Mouse (Mus musculus): ENCODE measurements at regions not wholly inside any gene's neighbourhood (a gene's known extent, or its start where the extent isn't known, plus 50 kb on each side); places are given as distances from the start of the nearest gene placed in this dataset.

DNA sequence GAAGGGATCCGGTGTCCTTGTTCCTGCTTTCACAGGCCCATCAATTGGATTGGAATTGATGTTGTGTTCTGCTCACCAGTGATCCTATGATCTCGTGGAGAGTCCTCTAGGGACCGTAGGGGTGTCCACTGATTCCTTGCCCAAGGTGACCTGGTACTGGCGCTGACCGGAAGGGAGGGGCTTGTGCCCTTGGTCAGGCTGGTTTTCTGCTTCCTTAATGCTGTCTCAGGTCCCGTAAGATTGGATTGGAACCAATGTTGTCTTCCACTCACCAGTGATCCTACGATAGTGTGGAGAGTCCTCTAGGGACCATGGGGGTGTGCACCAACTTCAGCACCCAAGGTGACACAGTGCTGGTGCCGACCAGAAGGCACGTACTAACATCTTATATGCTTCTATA lies 324.9 kb upstream of the Ptchd4 start:
- WGBS: 90% methylated on average over 9 of the region's 9 CpGs
- H3K9ac ChIP-seq (replicated peaks; ENCODE audit: low read length): no peak overlapping the region
- no peaks in the 10 kb centered on the region for H3K4me1 ChIP-seq (ENCODE audit: control insufficient read depth, insufficient read depth, low read length)
- H3K9me3 ChIP-seq (replicated peaks; ENCODE audit: control insufficient read depth, low read length): no peaks in the 10 kb centered on the region
- ATAC-seq (replicated peaks; ENCODE audit: insufficient number of reproducible peaks, low FRiP score, low TSS enrichment, low read depth) (no peak), DNase-seq (ENCODE audit: low spot score) (no peak)
- no peaks in the 10 kb centered on the region for H3K27me3 ChIP-seq (ENCODE audit: control insufficient read depth, insufficient read depth, low read length)
- no peak overlapping the region for H3K4me2 ChIP-seq (ENCODE audit: low read depth, low read length)
- no peak overlapping the region for H3K27ac ChIP-seq (replicated peaks; ENCODE audit: low read depth, low read length)
- no peak overlapping the region for H3K4me3 ChIP-seq (ENCODE audit: low read depth, low read length)
- no peaks in the 10 kb centered on the region for H3K36me3 ChIP-seq (replicated peaks; ENCODE audit: control insufficient read depth, insufficient read depth, low read depth, low read length)

DNA sequence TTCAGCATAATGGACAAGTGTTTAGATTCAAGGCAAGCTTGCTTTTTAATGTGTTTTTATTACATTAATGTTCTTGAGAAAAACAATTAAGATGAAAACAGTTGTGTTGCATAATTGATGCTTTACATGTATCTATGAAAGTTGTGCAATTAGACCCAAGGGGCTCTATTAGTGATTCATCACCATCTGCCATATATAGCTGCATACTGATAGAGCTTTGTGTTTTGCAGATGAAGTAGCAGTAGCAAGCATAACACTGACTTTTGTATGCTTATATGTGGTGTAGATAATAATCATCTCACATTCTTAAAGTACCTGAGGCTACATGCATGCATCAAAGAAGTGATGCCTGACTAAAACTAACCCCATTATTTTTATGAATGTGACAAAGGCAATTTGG lies 307.3 kb upstream of the Ptchd4 start:
- Histone ChIP-seq H3K4me2 (ENCODE audit: low read depth, low read length) (no peak overlapping the region), H3K9ac (replicated peaks; ENCODE audit: low read length) (no peak overlapping the region), H3K4me3 (ENCODE audit: low read depth, low read length) (no peak overlapping the region), H3K4me1 (ENCODE audit: control insufficient read depth, insufficient read depth, low read length) (no peaks in the 10 kb centered on the region), H3K9me3 (replicated peaks; ENCODE audit: control insufficient read depth, low read length) (no peaks in the 10 kb centered on the region), H3K27ac (replicated peaks; ENCODE audit: low read depth, low read length) (no peak overlapping the region), H3K27me3 (ENCODE audit: control insufficient read depth, insufficient read depth, low read length) (no peaks in the 10 kb centered on the region), H3K36me3 (replicated peaks; ENCODE audit: control insufficient read depth, insufficient read depth, low read depth, low read length) (no peaks in the 10 kb centered on the region)
- DNase-seq (ENCODE audit: low spot score): no peak
- no peak for ATAC-seq (replicated peaks; ENCODE audit: insufficient number of reproducible peaks, low FRiP score, low TSS enrichment, low read depth)

- Histone ChIP-seq H3K9me3 (replicated peaks; ENCODE audit: control insufficient read depth, low read length) (no peaks in the 10 kb centered on the region), H3K9ac (replicated peaks; ENCODE audit: low read length) (no peak overlapping the region), H3K4me2 (ENCODE audit: low read depth, low read length) (no peak overlapping the region), H3K27me3 (ENCODE audit: control insufficient read depth, insufficient read depth, low read length) (no peaks in the 10 kb centered on the region), H3K4me1 (ENCODE audit: control insufficient read depth, insufficient read depth, low read length) (no peaks in the 10 kb centered on the region), H3K4me3 (ENCODE audit: low read depth, low read length) (no peak overlapping the region), H3K27ac (replicated peaks; ENCODE audit: low read depth, low read length) (no peak overlapping the region), H3K36me3 (replicated peaks; ENCODE audit: control insufficient read depth, insufficient read depth, low read depth, low read length) (no peaks in the 10 kb centered on the region)
- DNase-seq (ENCODE audit: low spot score) (no peak), ATAC-seq (replicated peaks; ENCODE audit: insufficient number of reproducible peaks, low FRiP score, low TSS enrichment, low read depth) (no peak)
- 71% methylated on average over 2 of the region's 2 CpGs for WGBS
Measured at GRCm38 (mm10) chr17:42024295-42024694, 291.5 kb upstream of the Ptchd4 start.

- H3K4me3 ChIP-seq (ENCODE audit: low read depth, low read length): no peak overlapping the region
- H3K9ac ChIP-seq (replicated peaks; ENCODE audit: low read length): no peak overlapping the region
- DNase-seq (ENCODE audit: low spot score) (no peak), ATAC-seq (replicated peaks; ENCODE audit: insufficient number of reproducible peaks, low FRiP score, low TSS enrichment, low read depth) (no peak)
- no peak overlapping the region for H3K27ac ChIP-seq (replicated peaks; ENCODE audit: low read depth, low read length)
- H3K4me2 ChIP-seq (ENCODE audit: low read depth, low read length): no peak overlapping the region
- no peaks in the 10 kb centered on the region for H3K27me3 ChIP-seq (ENCODE audit: control insufficient read depth, insufficient read depth, low read length)
- H3K9me3 ChIP-seq (replicated peaks; ENCODE audit: control insufficient read depth, low read length): no peaks in the 10 kb centered on the region
- H3K4me1 ChIP-seq (ENCODE audit: control insufficient read depth, insufficient read depth, low read length): no peaks in the 10 kb centered on the region
- no peaks in the 10 kb centered on the region for H3K36me3 ChIP-seq (replicated peaks; ENCODE audit: control insufficient read depth, insufficient read depth, low read depth, low read length)
Measured at GRCm38 (mm10) chr17:42027253-42027652, 288.5 kb upstream of the Ptchd4 start.

GRCm38 (mm10) chr17:42029452-42029851 lies 286.3 kb upstream of the Ptchd4 start:
- whole genome bisulfite sequencing: 51% methylated on average over 3 of the region's 3 CpGs
- DNase-seq (ENCODE audit: low spot score) (peak; percentile 7), ATAC-seq (replicated peaks; ENCODE audit: insufficient number of reproducible peaks, low FRiP score, low TSS enrichment, low read depth) (no peak)
- Histone ChIP-seq H3K4me2 (ENCODE audit: low read depth, low read length) (no peak overlapping the region), H3K9me3 (replicated peaks; ENCODE audit: control insufficient read depth, low read length) (no peaks in the 10 kb centered on the region), H3K9ac (replicated peaks; ENCODE audit: low read length) (no peak overlapping the region), H3K36me3 (replicated peaks; ENCODE audit: control insufficient read depth, insufficient read depth, low read depth, low read length) (no peaks in the 10 kb centered on the region), H3K27me3 (ENCODE audit: control insufficient read depth, insufficient read depth, low read length) (no peaks in the 10 kb centered on the region), H3K4me3 (ENCODE audit: low read depth, low read length) (no peak overlapping the region), H3K27ac (replicated peaks; ENCODE audit: low read depth, low read length) (no peak overlapping the region), H3K4me1 (ENCODE audit: control insufficient read depth, insufficient read depth, low read length) (no peaks in the 10 kb centered on the region)

GRCm38 (mm10) chr17:42037089-42037488 lies 278.7 kb upstream of the Ptchd4 start:
- no peak overlapping the region for H3K4me2 ChIP-seq (ENCODE audit: low read depth, low read length)
- H3K9ac ChIP-seq (replicated peaks; ENCODE audit: low read length): no peak overlapping the region
- no peak overlapping the region for H3K4me3 ChIP-seq (ENCODE audit: low read depth, low read length)
- no peaks in the 10 kb centered on the region for H3K36me3 ChIP-seq (replicated peaks; ENCODE audit: control insufficient read depth, insufficient read depth, low read depth, low read length)
- H3K27ac ChIP-seq (replicated peaks; ENCODE audit: low read depth, low read length): no peak overlapping the region
- H3K4me1 ChIP-seq (ENCODE audit: control insufficient read depth, insufficient read depth, low read length): no peaks in the 10 kb centered on the region
- WGBS: 83% methylated on average over 2 of the region's 2 CpGs
- ATAC-seq (replicated peaks; ENCODE audit: insufficient number of reproducible peaks, low FRiP score, low TSS enrichment, low read depth) (no peak), DNase-seq (ENCODE audit: low spot score) (no peak)
- no peaks in the 10 kb centered on the region for H3K9me3 ChIP-seq (replicated peaks; ENCODE audit: control insufficient read depth, low read length)
- H3K27me3 ChIP-seq (ENCODE audit: control insufficient read depth, insufficient read depth, low read length): no peaks in the 10 kb centered on the region

DNA sequence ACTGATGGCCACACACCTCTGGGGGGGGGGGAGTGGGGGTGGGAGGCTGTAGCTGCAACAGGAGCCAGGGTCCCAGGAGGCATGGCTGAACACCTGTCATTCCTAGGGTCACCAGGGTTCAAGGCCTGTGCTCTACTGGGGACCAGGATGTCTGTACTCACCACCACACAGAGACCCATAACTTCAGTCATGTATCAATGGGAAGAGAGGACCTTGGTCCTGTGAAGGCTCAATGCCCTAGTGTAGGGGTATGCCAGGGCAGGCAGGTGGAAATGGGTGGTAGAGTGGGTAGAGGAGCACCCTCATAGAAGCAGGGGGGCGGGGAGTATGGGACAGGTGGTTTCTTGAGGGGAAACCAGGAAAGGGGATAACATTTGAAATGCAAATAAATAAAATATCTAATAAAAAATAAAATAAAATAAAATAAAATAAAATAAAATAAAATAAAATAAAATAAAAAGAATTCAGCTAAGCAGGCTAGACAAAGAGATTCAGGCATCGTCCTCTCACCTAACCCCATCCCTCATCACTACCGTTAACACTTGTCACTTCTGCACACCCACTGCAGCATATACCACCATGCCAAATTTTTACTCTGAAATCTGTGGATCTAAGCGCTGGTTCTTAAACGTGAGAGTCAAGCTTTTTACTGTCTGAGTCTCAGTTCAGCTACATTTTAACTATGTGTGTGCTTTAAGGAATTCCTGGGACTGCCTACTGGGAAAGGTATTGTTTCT lies 265.8 kb upstream of the Ptchd4 start:
- ATAC-seq (replicated peaks; ENCODE audit: insufficient number of reproducible peaks, low FRiP score, low TSS enrichment, low read depth) (0 out of 2 replicates have a peak, but pooled peaks have one; percentile 52), DNase-seq (ENCODE audit: low spot score) (no peak)
- H3K27me3 ChIP-seq (ENCODE audit: control insufficient read depth, insufficient read depth, low read length): no peaks in the 10 kb centered on the region
- no peak overlapping the region for H3K9ac ChIP-seq (replicated peaks; ENCODE audit: low read length)
- H3K4me1 ChIP-seq (ENCODE audit: control insufficient read depth, insufficient read depth, low read length): no peaks in the 10 kb centered on the region
- H3K4me2 ChIP-seq (ENCODE audit: low read depth, low read length): no peak overlapping the region
- no peaks in the 10 kb centered on the region for H3K9me3 ChIP-seq (replicated peaks; ENCODE audit: control insufficient read depth, low read length)
- H3K27ac ChIP-seq (replicated peaks; ENCODE audit: low read depth, low read length): no peak overlapping the region
- WGBS: 84% methylated on average over 5 of the region's 5 CpGs
- no peaks in the 10 kb centered on the region for H3K36me3 ChIP-seq (replicated peaks; ENCODE audit: control insufficient read depth, insufficient read depth, low read depth, low read length)
- H3K4me3 ChIP-seq (ENCODE audit: low read depth, low read length): no peak overlapping the region

DNA sequence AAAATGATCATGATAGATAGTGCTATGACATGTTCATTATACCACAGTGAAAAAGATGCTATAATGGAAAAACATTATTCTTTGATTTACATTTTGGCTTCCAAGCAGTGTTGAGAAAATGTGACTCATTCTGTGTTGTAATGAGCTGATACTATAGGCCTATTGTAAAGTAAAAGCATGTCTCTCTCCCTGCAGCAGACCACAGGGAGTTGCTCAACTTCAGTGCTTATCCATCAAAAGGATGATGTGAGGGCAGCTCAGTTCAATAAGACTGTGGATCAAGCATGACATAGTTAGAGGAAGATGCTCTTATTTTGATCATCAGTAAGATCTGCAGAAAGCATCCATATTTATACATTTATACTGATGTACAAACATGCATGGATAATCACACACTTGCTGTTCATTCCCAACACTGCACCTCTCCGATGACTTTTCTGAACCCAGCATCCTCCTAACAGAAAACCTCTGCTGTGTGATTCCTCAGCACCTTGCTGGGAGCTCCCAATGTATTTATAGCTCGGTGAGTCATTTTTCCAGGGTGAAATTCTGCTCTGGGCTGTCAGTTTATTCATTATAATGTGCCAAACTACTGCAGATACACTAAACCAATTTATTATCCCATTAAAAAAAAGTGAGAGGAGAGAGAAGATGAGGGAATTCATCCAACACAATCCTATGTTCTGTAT lies 224.8 kb upstream of the Ptchd4 start:
- Histone ChIP-seq H3K27me3 (ENCODE audit: control insufficient read depth, insufficient read depth, low read length) (no peaks in the 10 kb centered on the region), H3K9me3 (replicated peaks; ENCODE audit: control insufficient read depth, low read length) (no peaks in the 10 kb centered on the region), H3K4me2 (ENCODE audit: low read depth, low read length) (no peak overlapping the region), H3K4me3 (ENCODE audit: low read depth, low read length) (no peak overlapping the region), H3K4me1 (ENCODE audit: control insufficient read depth, insufficient read depth, low read length) (no peaks in the 10 kb centered on the region), H3K27ac (replicated peaks; ENCODE audit: low read depth, low read length) (no peak overlapping the region), H3K36me3 (replicated peaks; ENCODE audit: control insufficient read depth, insufficient read depth, low read depth, low read length) (no peaks in the 10 kb centered on the region), H3K9ac (replicated peaks; ENCODE audit: low read length) (no peak overlapping the region)
- 82% methylated on average over 2 of the region's 2 CpGs for WGBS
- ATAC-seq (replicated peaks; ENCODE audit: insufficient number of reproducible peaks, low FRiP score, low TSS enrichment, low read depth): no peak
- DNase-seq (ENCODE audit: low spot score): no peak

All from embryonic facial prominence, embryonic 11.5 days (tissue).